Mouse (Mus musculus): ENCODE measurements around the gene Ttll13.

DNA sequence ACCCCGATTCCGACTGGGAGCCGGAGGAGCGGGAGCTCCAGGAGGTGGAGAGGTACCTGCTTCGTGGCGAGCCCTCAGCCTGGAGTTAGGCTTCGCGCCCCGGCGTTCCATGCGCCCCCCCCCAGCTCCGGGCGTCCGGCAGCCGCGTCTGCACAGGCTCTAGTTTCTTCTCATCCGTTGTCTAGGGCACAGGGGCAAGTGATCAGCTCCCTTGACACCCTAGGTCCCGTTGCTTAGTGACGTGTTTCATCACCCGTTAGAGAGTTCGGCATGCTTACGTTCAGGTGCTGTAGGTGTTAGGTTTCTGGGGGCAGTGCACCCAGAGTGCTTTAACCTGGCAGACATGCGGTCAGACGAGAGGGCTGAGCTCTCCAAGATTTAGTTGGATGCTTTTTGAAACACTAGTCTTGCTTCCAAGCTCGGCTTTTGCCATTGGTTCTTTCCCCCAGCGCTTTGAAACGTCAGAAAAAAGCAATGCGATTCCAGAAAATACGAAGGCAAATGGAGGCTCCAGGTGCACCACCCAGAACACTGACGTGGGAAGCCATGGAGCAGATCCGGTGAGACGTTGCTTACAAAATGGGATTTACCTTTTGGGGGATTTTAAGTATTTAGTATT is 15.3 kb downstream of the Ttll13 start:
- no peak for TF ChIP-seq POLR2A (IDR thresholded peaks at IDR 0.05; ENCODE audit: borderline replicate concordance, extremely low read depth, insufficient read depth, insufficient read length, poor library complexity, severe bottlenecking)
- no peak for TF ChIP-seq CTCF (IDR thresholded peaks at IDR 0.05; ENCODE audit: borderline replicate concordance, extremely low read depth, insufficient read depth, insufficient read length)

Data from brain, embryonic 14.5 days (tissue).